Mouse (Mus musculus): ENCODE measurements around the gene Crnkl1. TPM values are rescaled to one million over a fixed set of nuclear protein-coding genes. Genes with fewer than 3 reads are reported as not detected.
"Not testable (repeated sequence)": the region's sequence is repeated elsewhere in the genome, so short reads cannot be mapped to it uniquely, and the experiment has no call there.

The Crnkl1 gene
- polyA plus RNA-seq, 1 experiment from 2014 or later: 30.5 TPM

- no peaks in the 10 kb centered on the region for H3K9me3 ChIP-seq
- no peak for ATAC-seq (ENCODE audit: low FRiP score)
- no peaks in the 10 kb centered on the region for H3K27me3 ChIP-seq
- H3K36me3 ChIP-seq: no peaks in the 10 kb centered on the region
- peaks cover 9% of the 10 kb centered on the region for H3K4me1 ChIP-seq (replicated peaks)
- WGBS: 67% methylated on average over 5 of the region's 5 CpGs
- no peak overlapping the region for H3K4me2 ChIP-seq
- H3K4me3 ChIP-seq: no peak overlapping the region
- H3K9ac ChIP-seq: no peak overlapping the region
- H3K27ac ChIP-seq: no peak overlapping the region
Measured at GRCm38 (mm10) chr2:145956318-145956717, 21.5 kb upstream of the Crnkl1 start.

GRCm38 (mm10) chr2:145955844-145956243, 21.0 kb upstream of the Crnkl1 start:
- 53% methylated on average over 10 of the region's 10 CpGs for WGBS
- Histone ChIP-seq H3K4me1 (replicated peaks) (peaks cover 9% of the 10 kb centered on the region), H3K36me3 (no peaks in the 10 kb centered on the region), H3K27me3 (no peaks in the 10 kb centered on the region), H3K9ac (no peak overlapping the region), H3K4me2 (no peak overlapping the region), H3K9me3 (no peaks in the 10 kb centered on the region), H3K4me3 (no peak overlapping the region), H3K27ac (no peak overlapping the region)
- no peak for ATAC-seq (ENCODE audit: low FRiP score)

- Histone ChIP-seq H3K36me3 (no peaks in the 10 kb centered on the region), H3K4me3 (no peak overlapping the region), H3K27me3 (no peaks in the 10 kb centered on the region), H3K4me1 (replicated peaks) (peaks cover 18% of the 10 kb centered on the region), H3K9me3 (no peaks in the 10 kb centered on the region), H3K9ac (no peak overlapping the region), H3K4me2 (no peak overlapping the region), H3K27ac (no peak overlapping the region)
- no peak for ATAC-seq (ENCODE audit: low FRiP score)
- 86% methylated on average over 5 of the region's 5 CpGs for WGBS
Measured at GRCm38 (mm10) chr2:145952726-145953125, 17.9 kb upstream of the Crnkl1 start.

- ATAC-seq (ENCODE audit: low FRiP score): 0 out of 2 replicates have a peak, but pooled peaks have one; percentile 33
- Histone ChIP-seq H3K27ac (no peak overlapping the region), H3K9ac (no peak overlapping the region), H3K9me3 (no peaks in the 10 kb centered on the region), H3K36me3 (no peaks in the 10 kb centered on the region), H3K4me3 (no peak overlapping the region), H3K4me1 (replicated peaks) (peaks cover 18% of the 10 kb centered on the region), H3K27me3 (no peaks in the 10 kb centered on the region), H3K4me2 (no peak overlapping the region)
- 11% methylated on average over 10 of the region's 10 CpGs for WGBS
Measured at GRCm38 (mm10) chr2:145950239-145950638, 15.4 kb upstream of the Crnkl1 start.

- peaks cover 21% of the 10 kb centered on the region for H3K4me1 ChIP-seq (replicated peaks)
- no peaks in the 10 kb centered on the region for H3K27me3 ChIP-seq
- H3K27ac ChIP-seq: peak overlapping the region; percentile 44
- no peak overlapping the region for H3K4me3 ChIP-seq
- 0 out of 2 replicates have a peak overlapping the region, but pooled peaks have one; percentile 6 for H3K4me2 ChIP-seq
- peak overlapping the region; percentile 5; the same call in 1 of the 2 replicates for H3K9ac ChIP-seq
- no peaks in the 10 kb centered on the region for H3K9me3 ChIP-seq
- H3K36me3 ChIP-seq: no peaks in the 10 kb centered on the region
- ATAC-seq (ENCODE audit: low FRiP score): peak; percentile 54
- WGBS: 12% methylated on average over 11 of the region's 11 CpGs
Measured at GRCm38 (mm10) chr2:145949475-145950068, 14.8 kb upstream of the Crnkl1 start.

- H3K27ac ChIP-seq: no peak overlapping the region
- H3K4me2 ChIP-seq: no peak overlapping the region
- H3K4me1 ChIP-seq (replicated peaks): peaks cover 29% of the 10 kb centered on the region
- 76% methylated on average over 7 of the region's 7 CpGs for WGBS
- no peak overlapping the region for H3K9ac ChIP-seq
- no peaks in the 10 kb centered on the region for H3K27me3 ChIP-seq
- no peak for ATAC-seq (ENCODE audit: low FRiP score)
- no peaks in the 10 kb centered on the region for H3K36me3 ChIP-seq
- H3K9me3 ChIP-seq: no peaks in the 10 kb centered on the region
- H3K4me3 ChIP-seq: no peak overlapping the region
Measured at GRCm38 (mm10) chr2:145948402-145948954, 13.7 kb upstream of the Crnkl1 start.

- Histone ChIP-seq H3K27ac (no peak overlapping the region), H3K27me3 (no peaks in the 10 kb centered on the region), H3K4me1 (replicated peaks) (peaks cover 18% of the 10 kb centered on the region), H3K4me2 (no peak overlapping the region), H3K4me3 (no peak overlapping the region), H3K9ac (no peak overlapping the region), H3K9me3 (no peaks in the 10 kb centered on the region), H3K36me3 (no peaks in the 10 kb centered on the region)
- no peak for ATAC-seq (ENCODE audit: low FRiP score)
- WGBS: 70% methylated on average over 3 of the region's 3 CpGs
Measured at GRCm38 (mm10) chr2:145944286-145944685, 9.5 kb upstream of the Crnkl1 start.

GRCm38 (mm10) chr2:145941403-145941802, 6.6 kb upstream of the Crnkl1 start:
- Histone ChIP-seq H3K27ac (no peak overlapping the region), H3K4me1 (replicated peaks) (peaks cover 13% of the 10 kb centered on the region), H3K27me3 (no peaks in the 10 kb centered on the region), H3K4me2 (no peak overlapping the region), H3K9ac (no peak overlapping the region), H3K9me3 (no peaks in the 10 kb centered on the region), H3K36me3 (no peaks in the 10 kb centered on the region), H3K4me3 (no peak overlapping the region)
- 76% methylated on average over 3 of the region's 3 CpGs for WGBS
- ATAC-seq (ENCODE audit: low FRiP score): no peak

GRCm38 (mm10) chr2:145936975-145937374, 2.2 kb upstream of the Crnkl1 start:
- H3K27ac ChIP-seq: no peak overlapping the region
- H3K9me3 ChIP-seq: no peaks in the 10 kb centered on the region
- no peak overlapping the region for H3K4me2 ChIP-seq
- H3K27me3 ChIP-seq: no peaks in the 10 kb centered on the region
- peaks cover 4% of the 10 kb centered on the region for H3K36me3 ChIP-seq
- no peak for ATAC-seq (ENCODE audit: low FRiP score)
- 88% methylated on average over 8 of the region's 8 CpGs for WGBS
- peaks cover 10% of the 10 kb centered on the region for H3K4me1 ChIP-seq (replicated peaks)
- H3K9ac ChIP-seq: no peak overlapping the region
- no peak overlapping the region for H3K4me3 ChIP-seq

GRCm38 (mm10) chr2:145920941-145921650, 13.7 kb downstream of the Crnkl1 start:
- Histone ChIP-seq H3K4me3 (no peak overlapping the region), H3K27ac (no peak overlapping the region), H3K36me3 (peaks cover 90% of the 10 kb centered on the region), H3K9ac (no peak overlapping the region), H3K9me3 (no peaks in the 10 kb centered on the region), H3K4me2 (no peak overlapping the region), H3K4me1 (replicated peaks) (no peaks in the 10 kb centered on the region), H3K27me3 (no peaks in the 10 kb centered on the region)
- no peak for ATAC-seq (ENCODE audit: low FRiP score)
- WGBS: 92% methylated on average over 8 of the region's 8 CpGs

GRCm38 (mm10) chr2:145905884-145906283, 28.9 kb downstream of the Crnkl1 start:
- Histone ChIP-seq H3K4me1 (replicated peaks) (peaks cover 19% of the 10 kb centered on the region), H3K36me3 (peaks cover 26% of the 10 kb centered on the region)
- not testable (repeated sequence) for ATAC-seq (ENCODE audit: low FRiP score); H3K27ac ChIP-seq; H3K4me3 ChIP-seq; H3K9ac ChIP-seq; H3K4me2 ChIP-seq; H3K27me3 ChIP-seq; H3K9me3 ChIP-seq
- 44% methylated on average over 4 of the region's 4 CpGs for WGBS

GRCm38 (mm10) chr2:145905156-145905555, 29.7 kb downstream of the Crnkl1 start:
- no peaks in the 10 kb centered on the region for H3K9me3 ChIP-seq
- 84% methylated on average over 6 of the region's 6 CpGs for WGBS
- no peaks in the 10 kb centered on the region for H3K27me3 ChIP-seq
- ATAC-seq (ENCODE audit: low FRiP score): no peak
- H3K4me3 ChIP-seq: no peak overlapping the region
- H3K9ac ChIP-seq: no peak overlapping the region
- H3K36me3 ChIP-seq: peaks cover 18% of the 10 kb centered on the region
- H3K4me1 ChIP-seq (replicated peaks): peaks cover 19% of the 10 kb centered on the region
- H3K27ac ChIP-seq: no peak overlapping the region
- H3K4me2 ChIP-seq: no peak overlapping the region
